Mouse (Mus musculus): ENCODE results near the gene Tmem233.

Gene Tmem233

GRCm38 (mm10) chr5:116024327-116024739, 58.7 kb downstream of the Tmem233 start, which contains the start of gene Prkab1:
TSS of gene Prkab1 (minus strand) at chr5:116024508.
- peaks cover 34% of the 10 kb centered on the region for H3K36me3 ChIP-seq (ENCODE audit: insufficient read depth, low read length)
- no peaks in the 10 kb centered on the region for H3K27me3 ChIP-seq (ENCODE audit: insufficient read depth, low read length)
- H3K9me3 ChIP-seq (ENCODE audit: low read length), result no peaks in the 10 kb centered on the region
- TF ChIP-seq POU5F1 (IDR thresholded peaks at IDR 0.05; ENCODE audit: borderline replicate concordance, low read length), result no peak
- no peak for TF ChIP-seq NANOG (IDR thresholded peaks at IDR 0.05; ENCODE audit: borderline replicate concordance, low read length)
- H3K4me3 ChIP-seq (replicated peaks; ENCODE audit: low read length), result peak within 1 kb of the TSS; percentile 93
- peaks cover 64% of the 10 kb centered on the region for H3K4me1 ChIP-seq (replicated peaks; ENCODE audit: low read depth, low read length)

DNA sequence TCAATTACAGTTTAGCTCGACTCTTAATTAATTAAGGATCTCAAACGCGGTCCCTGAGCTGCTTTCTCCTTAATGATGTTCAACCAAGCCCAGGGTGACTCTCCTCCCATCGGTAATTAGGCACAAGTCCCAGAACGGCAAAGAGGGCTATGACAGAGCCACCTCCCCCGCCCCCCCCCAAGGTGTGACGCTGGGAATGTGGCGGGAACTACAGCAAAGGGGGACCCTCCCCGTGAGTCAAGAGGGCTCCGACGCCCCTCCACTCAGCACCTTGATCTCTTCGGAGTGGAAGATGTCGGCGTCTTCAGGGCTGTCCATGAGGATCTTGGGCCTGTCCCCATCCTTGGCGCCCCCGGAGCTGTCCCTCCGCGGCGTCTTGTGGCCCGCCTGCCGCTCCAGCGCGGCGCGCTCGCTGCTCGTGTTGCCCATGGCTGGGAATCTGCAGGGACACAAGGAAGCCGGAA, 59.2 kb downstream of the Tmem233 start:
- Histone ChIP-seq H3K27me3 (ENCODE audit: insufficient read depth, low read length) (no peaks in the 10 kb centered on the region), H3K4me3 (replicated peaks; ENCODE audit: low read length) (peak overlapping the region; percentile 93), H3K36me3 (ENCODE audit: insufficient read depth, low read length) (peaks cover 39% of the 10 kb centered on the region), H3K9me3 (ENCODE audit: low read length) (no peaks in the 10 kb centered on the region), H3K4me1 (replicated peaks; ENCODE audit: low read depth, low read length) (peaks cover 64% of the 10 kb centered on the region)
- TF ChIP-seq NANOG (IDR thresholded peaks at IDR 0.05; ENCODE audit: borderline replicate concordance, low read length) (no peak), POU5F1 (IDR thresholded peaks at IDR 0.05; ENCODE audit: borderline replicate concordance, low read length) (no peak), CTCF (conservative IDR thresholded peaks at IDR 0.05; ENCODE audit: low read length) (no peak)

DNA sequence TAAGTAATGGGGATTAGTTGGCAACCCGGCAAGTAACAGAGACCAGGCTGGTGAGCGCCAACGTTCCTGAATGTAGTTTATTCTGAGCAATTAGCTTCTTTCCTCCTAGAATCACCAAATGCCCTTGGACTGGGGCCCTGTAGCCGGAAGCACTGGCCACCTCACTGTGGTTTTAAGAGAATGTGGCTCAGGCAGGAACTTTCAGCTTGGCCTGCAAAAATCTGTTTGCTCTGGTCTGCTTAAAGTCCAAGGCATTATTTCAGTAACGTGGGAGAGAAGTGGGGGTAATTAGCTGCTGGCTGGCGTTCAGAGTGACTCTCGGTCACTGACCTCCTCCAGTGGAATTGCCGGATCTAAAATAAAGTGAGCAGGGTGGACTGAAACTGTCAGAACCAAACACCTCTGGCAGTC, 59.8 kb downstream of the Tmem233 start:
- Histone ChIP-seq H3K36me3 (ENCODE audit: insufficient read depth, low read length) (peaks cover 45% of the 10 kb centered on the region), H3K4me3 (replicated peaks; ENCODE audit: low read length) (peak overlapping the region; percentile 93), H3K4me1 (replicated peaks; ENCODE audit: low read depth, low read length) (peaks cover 65% of the 10 kb centered on the region), H3K9me3 (ENCODE audit: low read length) (no peaks in the 10 kb centered on the region), H3K27me3 (ENCODE audit: insufficient read depth, low read length) (no peaks in the 10 kb centered on the region)
- TF ChIP-seq CTCF (conservative IDR thresholded peaks at IDR 0.05; ENCODE audit: low read length) (no peak), NANOG (IDR thresholded peaks at IDR 0.05; ENCODE audit: borderline replicate concordance, low read length) (no peak), POU5F1 (IDR thresholded peaks at IDR 0.05; ENCODE audit: borderline replicate concordance, low read length) (no peak)

DNA sequence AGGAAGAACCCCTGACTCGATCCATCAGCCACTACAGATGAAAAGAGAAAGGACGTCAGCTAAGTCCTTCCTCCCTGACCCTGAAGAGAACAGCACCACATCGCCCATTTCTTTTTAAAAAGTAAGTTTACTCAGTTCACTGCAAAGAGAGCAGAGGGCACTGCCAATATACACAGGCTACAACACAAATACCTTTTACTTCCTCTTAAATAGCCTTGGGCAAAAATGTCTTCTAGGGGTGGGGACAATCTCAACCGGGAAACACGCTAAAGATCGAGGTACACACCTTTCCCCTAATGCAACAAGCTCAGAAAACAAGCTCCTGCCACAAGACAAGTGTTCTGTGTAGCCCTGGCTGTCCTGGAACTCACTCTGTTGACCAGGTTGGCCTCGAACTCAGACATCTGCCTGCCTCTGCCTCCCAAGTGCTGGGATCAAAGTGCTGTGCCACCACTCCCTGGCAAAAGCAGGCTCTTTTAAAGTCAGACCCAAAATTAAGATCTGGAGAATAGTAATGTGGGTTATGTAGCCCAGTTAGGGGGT, 60.3 kb downstream of the Tmem233 start:
- Histone ChIP-seq H3K4me1 (replicated peaks; ENCODE audit: low read depth, low read length) (peaks cover 65% of the 10 kb centered on the region), H3K36me3 (ENCODE audit: insufficient read depth, low read length) (peaks cover 50% of the 10 kb centered on the region), H3K4me3 (replicated peaks; ENCODE audit: low read length) (peak overlapping the region; percentile 93), H3K9me3 (ENCODE audit: low read length) (no peaks in the 10 kb centered on the region), H3K27me3 (ENCODE audit: insufficient read depth, low read length) (no peaks in the 10 kb centered on the region)
- TF ChIP-seq NANOG (IDR thresholded peaks at IDR 0.05; ENCODE audit: borderline replicate concordance, low read length), result no peak
- TF ChIP-seq POU5F1 (IDR thresholded peaks at IDR 0.05; ENCODE audit: borderline replicate concordance, low read length), result no peak
- no peak for TF ChIP-seq CTCF (conservative IDR thresholded peaks at IDR 0.05; ENCODE audit: low read length)

- peaks cover 65% of the 10 kb centered on the region for H3K4me1 ChIP-seq (replicated peaks; ENCODE audit: low read depth, low read length)
- TF ChIP-seq POU5F1 (IDR thresholded peaks at IDR 0.05; ENCODE audit: borderline replicate concordance, low read length), result no peak
- no peak for TF ChIP-seq CTCF (conservative IDR thresholded peaks at IDR 0.05; ENCODE audit: low read length)
- TF ChIP-seq NANOG (IDR thresholded peaks at IDR 0.05; ENCODE audit: borderline replicate concordance, low read length), result no peak
- H3K36me3 ChIP-seq (ENCODE audit: insufficient read depth, low read length), result peaks cover 56% of the 10 kb centered on the region
- H3K4me3 ChIP-seq (replicated peaks; ENCODE audit: low read length), result 0 out of 2 replicates have a peak overlapping the region, but pooled peaks have one; percentile 10
- H3K9me3 ChIP-seq (ENCODE audit: low read length), result no peaks in the 10 kb centered on the region
- H3K27me3 ChIP-seq (ENCODE audit: insufficient read depth, low read length), result no peaks in the 10 kb centered on the region
Measured at GRCm38 (mm10) chr5:116022131-116022530, 60.9 kb downstream of the Tmem233 start.

GRCm38 (mm10) chr5:116021552-116021951, 61.5 kb downstream of the Tmem233 start:
- Histone ChIP-seq H3K27me3 (ENCODE audit: insufficient read depth, low read length) (no peaks in the 10 kb centered on the region), H3K4me1 (replicated peaks; ENCODE audit: low read depth, low read length) (peaks cover 61% of the 10 kb centered on the region), H3K4me3 (replicated peaks; ENCODE audit: low read length) (0 out of 2 replicates have a peak overlapping the region, but pooled peaks have one; percentile 10), H3K9me3 (ENCODE audit: low read length) (no peaks in the 10 kb centered on the region), H3K36me3 (ENCODE audit: insufficient read depth, low read length) (peaks cover 62% of the 10 kb centered on the region)
- TF ChIP-seq CTCF (conservative IDR thresholded peaks at IDR 0.05; ENCODE audit: low read length) (no peak), NANOG (IDR thresholded peaks at IDR 0.05; ENCODE audit: borderline replicate concordance, low read length) (no peak), POU5F1 (IDR thresholded peaks at IDR 0.05; ENCODE audit: borderline replicate concordance, low read length) (no peak)

DNA sequence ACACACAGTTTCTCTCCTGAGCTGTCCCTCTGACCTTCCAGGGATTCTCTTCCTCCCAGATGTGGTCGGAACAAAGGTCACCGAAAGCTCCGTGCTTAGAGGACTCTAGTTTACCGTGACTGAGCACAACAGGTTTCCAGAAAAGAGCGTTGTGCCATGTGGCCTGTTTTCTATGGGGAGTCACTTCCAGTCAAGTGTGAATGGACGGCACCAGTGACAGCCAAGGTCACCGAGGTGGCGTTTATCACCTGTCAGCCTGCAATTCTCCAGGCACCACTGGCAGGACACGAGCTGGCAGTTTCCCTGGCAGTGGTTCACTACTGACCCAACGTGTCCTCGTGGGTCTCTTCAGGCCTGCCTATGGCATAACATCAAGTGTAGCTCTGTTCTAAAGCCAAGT, 63.7 kb downstream of the Tmem233 start:
- TF ChIP-seq POU5F1 (IDR thresholded peaks at IDR 0.05; ENCODE audit: borderline replicate concordance, low read length) (no peak), NANOG (IDR thresholded peaks at IDR 0.05; ENCODE audit: borderline replicate concordance, low read length) (no peak), CTCF (conservative IDR thresholded peaks at IDR 0.05; ENCODE audit: low read length) (no peak)
- Histone ChIP-seq H3K9me3 (ENCODE audit: low read length) (no peaks in the 10 kb centered on the region), H3K4me3 (replicated peaks; ENCODE audit: low read length) (no peak overlapping the region), H3K36me3 (ENCODE audit: insufficient read depth, low read length) (peaks cover 84% of the 10 kb centered on the region), H3K27me3 (ENCODE audit: insufficient read depth, low read length) (no peaks in the 10 kb centered on the region), H3K4me1 (replicated peaks; ENCODE audit: low read depth, low read length) (peaks cover 66% of the 10 kb centered on the region)

- no peak overlapping the region for H3K4me3 ChIP-seq (replicated peaks; ENCODE audit: low read length)
- H3K4me1 ChIP-seq (replicated peaks; ENCODE audit: low read depth, low read length), result peaks cover 72% of the 10 kb centered on the region
- no peaks in the 10 kb centered on the region for H3K9me3 ChIP-seq (ENCODE audit: low read length)
- no peaks in the 10 kb centered on the region for H3K27me3 ChIP-seq (ENCODE audit: insufficient read depth, low read length)
- H3K36me3 ChIP-seq (ENCODE audit: insufficient read depth, low read length), result peaks cover 90% of the 10 kb centered on the region
- TF ChIP-seq NANOG (IDR thresholded peaks at IDR 0.05; ENCODE audit: borderline replicate concordance, low read length), result no peak
- TF ChIP-seq POU5F1 (IDR thresholded peaks at IDR 0.05; ENCODE audit: borderline replicate concordance, low read length), result no peak
- no peak for TF ChIP-seq CTCF (conservative IDR thresholded peaks at IDR 0.05; ENCODE audit: low read length)
Measured at GRCm38 (mm10) chr5:116018784-116019183, 64.3 kb downstream of the Tmem233 start.

DNA sequence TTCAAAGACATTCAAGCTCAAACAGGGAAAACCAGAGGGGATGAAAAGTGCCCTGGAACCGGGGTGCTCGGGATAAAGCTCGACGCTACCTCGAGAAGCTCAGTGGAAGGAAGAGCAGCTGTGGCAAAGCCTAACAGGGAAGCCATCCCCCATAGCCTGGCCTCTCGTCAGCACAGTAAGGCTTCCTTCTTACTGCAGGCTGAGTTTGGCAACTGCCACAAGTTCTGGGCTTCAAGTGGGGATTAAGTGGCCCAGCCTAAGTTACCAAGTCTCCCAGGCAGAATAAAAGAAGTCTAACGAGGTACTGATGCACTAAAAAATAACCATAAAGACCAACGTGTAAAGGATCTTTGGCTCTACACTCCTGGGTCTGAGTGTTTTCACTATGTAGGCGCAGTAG, 64.8 kb downstream of the Tmem233 start:
- Histone ChIP-seq H3K27me3 (ENCODE audit: insufficient read depth, low read length) (no peaks in the 10 kb centered on the region), H3K4me1 (replicated peaks; ENCODE audit: low read depth, low read length) (peaks cover 69% of the 10 kb centered on the region), H3K36me3 (ENCODE audit: insufficient read depth, low read length) (peaks cover 95% of the 10 kb centered on the region), H3K4me3 (replicated peaks; ENCODE audit: low read length) (no peak overlapping the region), H3K9me3 (ENCODE audit: low read length) (no peaks in the 10 kb centered on the region)
- TF ChIP-seq POU5F1 (IDR thresholded peaks at IDR 0.05; ENCODE audit: borderline replicate concordance, low read length) (no peak), CTCF (conservative IDR thresholded peaks at IDR 0.05; ENCODE audit: low read length) (no peak), NANOG (IDR thresholded peaks at IDR 0.05; ENCODE audit: borderline replicate concordance, low read length) (no peak)
